Mouse (Mus musculus) layer of hippocampus, adult 9-10 months (tissue): Measurements from ENCODE around the gene Phyhipl.

Experiments used
- DNase-seq: peaks from one replicate; pipeline ENCODE4 v3.0.0; 2022; ENCODE audit warnings: low spot score

Gene Phyhipl

DNA sequence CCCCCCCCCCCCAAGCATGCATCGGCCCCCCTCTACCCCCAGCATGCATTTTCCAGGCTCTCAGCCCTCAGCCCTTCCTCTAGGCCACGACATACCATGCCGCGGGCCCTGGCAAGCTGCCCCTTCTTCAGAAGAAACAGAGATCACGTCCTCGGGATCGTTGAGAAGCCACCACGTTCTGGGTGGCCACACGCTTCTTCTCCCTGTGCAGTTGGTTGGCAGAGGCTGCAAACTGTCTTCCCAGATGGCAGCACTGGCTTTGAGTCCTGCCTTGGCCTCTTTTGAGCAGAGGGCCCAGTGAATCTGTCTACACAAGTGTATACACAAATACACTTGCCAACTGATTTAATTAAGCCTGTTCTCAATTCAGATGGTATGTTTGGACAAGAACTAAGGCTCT, 123.5 kb downstream of the Phyhipl start:
- no peak for DNase-seq

DNA sequence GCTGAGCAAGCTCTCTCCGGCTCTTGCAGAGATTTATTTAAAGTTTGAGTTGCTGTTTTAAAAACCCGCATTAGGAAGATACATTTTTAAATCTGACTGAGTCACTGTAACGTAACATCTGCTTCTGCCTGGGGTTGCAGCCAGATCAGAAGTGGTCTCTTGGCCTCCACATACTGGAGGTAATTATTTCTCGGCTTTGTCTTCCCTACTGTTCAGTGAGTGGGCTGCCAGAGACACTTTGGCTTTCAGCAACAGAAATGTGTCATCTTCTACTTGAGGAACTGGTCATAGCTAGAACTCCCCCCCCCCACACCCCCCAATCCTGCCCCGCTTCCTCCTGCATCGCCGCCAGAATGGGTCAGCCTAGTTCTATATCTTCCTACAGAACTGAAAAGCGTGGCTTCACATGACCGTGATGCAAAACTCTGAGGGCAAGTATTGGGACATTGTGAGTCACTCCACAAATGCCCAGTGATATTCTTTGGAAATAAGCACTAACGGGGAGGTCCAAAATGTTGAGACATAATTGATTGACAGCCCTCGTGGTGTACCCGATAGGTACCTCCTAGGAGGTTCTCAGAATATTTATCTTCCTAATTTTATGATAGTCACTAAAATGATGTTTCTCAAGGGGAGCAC, 125.5 kb downstream of the Phyhipl start:
- DNase-seq = no peak

DNA sequence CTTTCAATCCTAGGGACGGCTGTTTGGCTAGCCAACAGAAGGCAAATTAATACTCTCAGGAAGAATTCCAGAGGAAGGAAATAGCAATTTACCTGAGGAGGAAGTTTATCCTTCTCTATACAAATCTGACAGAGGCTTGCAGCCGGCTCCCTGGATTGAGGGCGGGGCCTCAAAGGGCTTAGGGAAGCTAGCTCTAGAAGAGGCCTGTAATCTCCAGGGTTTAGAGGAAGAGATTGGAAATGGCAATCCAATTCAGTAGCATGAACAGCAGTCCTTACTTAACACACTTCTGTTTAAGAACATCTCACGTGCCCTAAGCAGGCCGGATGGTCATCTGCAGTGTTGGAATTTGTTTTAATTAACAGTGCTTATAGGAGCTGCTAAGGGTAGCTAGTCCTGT, 134.4 kb downstream of the Phyhipl start:
- no peak for DNase-seq

DNA sequence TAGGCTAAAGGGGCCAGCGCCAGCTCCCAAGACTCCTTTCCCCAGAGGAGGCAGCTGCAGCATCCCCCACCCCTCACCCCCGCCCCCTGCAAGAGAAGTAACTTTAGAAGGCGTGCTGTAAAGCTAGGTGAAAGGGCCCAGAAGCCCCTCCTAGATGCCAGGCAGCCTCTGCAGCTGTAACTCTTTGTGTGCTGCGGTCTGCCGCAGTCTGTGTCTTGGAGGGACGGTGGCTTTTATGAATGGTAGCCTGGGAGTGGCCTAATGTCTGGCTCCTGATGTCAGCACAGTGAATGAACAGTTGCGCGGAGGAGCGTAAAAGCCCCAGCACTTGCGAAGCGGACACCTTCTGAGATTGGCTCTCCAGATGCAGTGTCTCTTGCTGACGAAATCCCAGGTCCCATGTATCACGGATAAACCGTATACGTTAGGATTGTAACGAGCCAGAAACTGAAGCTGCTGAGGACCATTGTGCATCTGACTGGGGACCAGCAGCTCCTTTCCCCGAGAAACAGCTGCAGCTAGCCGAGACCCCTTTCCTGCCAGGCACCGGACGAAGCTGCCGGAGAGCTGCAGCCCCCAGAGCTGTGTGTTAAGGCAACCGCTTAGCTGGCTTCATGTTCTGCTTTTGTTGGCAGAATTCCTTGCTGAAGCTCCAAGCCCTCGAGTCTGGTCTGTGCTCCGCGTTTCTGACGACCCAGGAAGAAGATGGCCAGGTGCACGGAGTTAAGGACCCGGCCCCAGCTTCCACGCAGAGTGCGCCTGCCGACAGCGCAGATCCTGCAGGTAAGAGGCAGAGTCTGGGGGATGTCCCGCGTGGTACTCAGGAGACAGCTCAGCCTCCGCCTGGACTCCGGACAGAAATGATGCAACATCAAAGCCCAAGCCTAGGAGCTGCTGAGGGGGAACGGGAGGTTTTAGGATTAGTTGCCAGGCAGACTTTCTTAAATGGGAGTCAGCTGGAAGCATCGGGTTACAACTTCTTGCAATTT, 135.3 kb downstream of the Phyhipl start:
- no peak for DNase-seq

DNA sequence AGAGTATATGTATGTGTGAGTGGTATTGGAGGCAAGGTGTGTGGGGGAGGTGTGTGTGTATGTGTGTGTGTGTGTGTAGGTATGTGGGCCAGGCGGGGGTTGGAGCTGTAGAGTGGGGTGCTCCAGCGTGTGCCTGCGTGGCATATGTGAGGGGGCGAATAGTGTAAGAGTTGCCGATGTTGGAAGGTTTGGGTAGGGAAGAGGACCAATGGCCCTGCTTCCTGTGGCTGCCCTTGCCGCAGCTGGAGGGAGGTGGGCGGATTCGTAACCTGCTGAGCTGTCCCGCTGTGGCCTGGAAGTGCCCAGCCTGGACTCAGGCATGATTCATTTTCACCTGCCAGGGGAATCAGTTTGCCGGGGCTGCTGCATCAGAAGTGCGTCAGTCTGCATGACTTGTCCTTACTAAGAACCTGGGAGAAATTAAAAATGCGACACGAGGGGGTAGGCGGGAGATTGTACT, 136.1 kb downstream of the Phyhipl start:
- DNase-seq = no peak

DNA sequence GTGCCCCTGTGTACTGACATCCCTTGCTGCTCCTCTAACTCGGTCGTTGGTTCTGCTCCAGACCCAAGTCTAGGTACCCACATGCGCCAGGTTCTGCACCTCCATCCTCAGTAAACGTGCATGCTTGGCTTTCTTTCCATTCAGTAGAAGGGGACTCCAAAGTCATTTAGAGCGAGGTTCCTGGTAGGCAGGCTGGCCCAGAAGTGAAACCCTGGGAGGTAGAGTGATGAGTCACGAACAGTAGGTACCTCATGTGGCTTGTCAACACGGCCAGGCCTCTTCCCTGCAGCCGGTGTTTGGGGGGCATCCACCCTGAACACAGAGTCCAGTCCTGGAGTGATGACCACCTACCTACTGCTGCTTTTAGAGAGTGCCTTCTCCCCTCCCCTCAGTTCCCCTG, 139.1 kb downstream of the Phyhipl start:
- DNase-seq = no peak

DNA sequence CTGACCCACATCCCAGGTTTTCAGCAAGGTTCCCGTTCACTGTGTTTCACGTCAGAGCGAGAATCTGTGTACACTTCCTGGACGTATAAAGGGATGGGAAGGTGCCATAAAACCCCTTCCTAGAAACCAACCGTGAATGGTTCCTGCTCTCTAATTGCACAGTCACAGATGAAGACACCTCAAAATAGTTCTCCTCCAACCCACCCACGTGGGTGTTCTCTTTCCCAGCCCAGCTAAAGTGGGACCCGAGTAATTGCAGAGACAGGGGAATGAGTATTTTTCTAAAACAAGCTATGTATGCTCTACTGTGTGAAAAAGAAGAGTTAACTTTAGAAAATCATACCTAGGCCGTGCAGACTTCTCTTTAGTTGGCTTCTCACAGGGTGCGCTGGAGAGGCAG, 140.9 kb downstream of the Phyhipl start:
- no peak for DNase-seq

DNA sequence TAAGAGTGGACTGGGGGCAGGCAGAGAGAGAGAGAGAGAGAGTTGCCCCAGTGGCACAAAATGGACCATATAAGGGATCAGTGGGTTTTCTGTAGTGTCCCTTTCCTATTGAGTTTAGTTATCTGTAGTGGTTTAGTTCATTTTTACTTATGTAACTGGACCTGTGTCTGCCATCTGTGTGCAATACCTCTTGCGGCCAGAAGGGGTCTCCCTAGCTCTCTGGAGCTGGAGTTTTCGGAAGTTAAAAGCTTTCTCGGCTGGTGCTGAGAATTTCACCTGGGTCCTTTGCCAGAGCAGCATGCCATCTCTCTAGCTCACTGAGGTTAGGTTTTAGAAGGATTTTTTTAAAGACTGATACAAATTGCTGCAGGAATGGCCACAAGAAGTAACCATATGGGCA, 147.9 kb downstream of the Phyhipl start:
- no peak for DNase-seq
